Mouse (Mus musculus) midbrain, embryonic 11.5 days (tissue): Measurements from ENCODE around the gene Ptpn6. TPM values are rescaled to one million over a fixed set of nuclear protein-coding genes. Genes with fewer than 3 reads are reported as not detected.

ENCODE experiments used
- ATAC-seq: fragments of 200-750 bp; cut with Nextera tagmentation; 2 replicates; pipeline ENCODE4 v1.8.0; 2017; ENCODE audit warnings: moderate TSS enrichment, moderate library complexity; ENCODE audit not compliant: low FRiP score
- DNase-seq: peaks from one replicate; pipeline ENCODE4 v3.0.0; 2015; ENCODE audit warnings: low spot score; ENCODE audit errors: missing footprints
- H3K27ac ChIP-seq: fragments of 300-500 bp; sonication (generic); 2 replicates; pipeline ENCODE4 v1.5.1; 2014; ENCODE audit warnings: low read depth, low read length
- H3K27me3 ChIP-seq: fragments of 300-500 bp; sonication (generic); 2 replicates; pipeline ENCODE4 v1.6.1; 2014; ENCODE audit warnings: mild to moderate bottlenecking, low read length, moderate library complexity, mixed read lengths; ENCODE audit not compliant: control insufficient read depth, insufficient read depth
- H3K36me3 ChIP-seq: fragments of 300-500 bp; sonication (generic); 2 replicates; pipeline ENCODE4 v1.6.1; 2014; ENCODE audit warnings: mild to moderate bottlenecking, low read length, moderate library complexity, mixed read lengths; ENCODE audit not compliant: control insufficient read depth, insufficient read depth
- H3K4me1 ChIP-seq: fragments of 300-500 bp; sonication (generic); 2 replicates; pipeline ENCODE4 v1.6.1; 2014; ENCODE audit warnings: low read length; ENCODE audit not compliant: control insufficient read depth, insufficient read depth
- H3K4me2 ChIP-seq: fragments of 300-500 bp; sonication (generic); 2 replicates; pipeline ENCODE4 v1.6.1; 2014; ENCODE audit warnings: mild to moderate bottlenecking, moderate library complexity
- H3K4me3 ChIP-seq: fragments of 300-500 bp; sonication (generic); 2 replicates; pipeline ENCODE4 v1.5.1; 2014; ENCODE audit warnings: low read depth, low read length
- H3K9ac ChIP-seq: fragments of 300-500 bp; sonication (generic); 2 replicates; pipeline ENCODE4 v1.6.1; 2014; ENCODE audit warnings: low read length
- H3K9me3 ChIP-seq: fragments of 300-500 bp; sonication (generic); 2 replicates; pipeline ENCODE4 v1.6.1; 2016; ENCODE audit warnings: low read length; ENCODE audit not compliant: control insufficient read depth
- WGBS: fragments of 180-500 bp; shearing (Covaris S2); extraction: QIAGEN DNeasy Blood & Tissue Kit; methylation state at CpG from one replicate; pipeline ENCODE4 v1.1.7; 2014; 5-methylcytosine and 5-hydroxymethylcytosine counted together
- polyA plus RNA-seq: library from polyadenylated mRNA; unstranded; fragments of >200 nt; fragmentation: Nextera tagmentation; extraction: Ambion mirVana; gene quantifications from 2 replicates; pipeline ENCODE4 v1.2.1, GENCODE M21; 2014

Gene Ptpn6
- polyA plus RNA-seq, 1 experiment from 2014 or later, result 5.1 TPM

- H3K9me3 ChIP-seq, result no peaks in the 10 kb centered on the region
- DNase-seq, result no peak
- H3K27ac ChIP-seq, result no peak overlapping the region
- 93% methylated on average over 7 of the region's 7 CpGs for WGBS
- no peak for ATAC-seq
- H3K4me2 ChIP-seq, result peak overlapping the region; percentile 98
- no peak overlapping the region for H3K9ac ChIP-seq
- H3K4me1 ChIP-seq, result peaks cover 17% of the 10 kb centered on the region
- H3K36me3 ChIP-seq, result peaks cover 20% of the 10 kb centered on the region
- no peak overlapping the region for H3K4me3 ChIP-seq
- no peaks in the 10 kb centered on the region for H3K27me3 ChIP-seq
These were observed 8.4 kb upstream of the Ptpn6 start for GRCm38 (mm10) chr6:124746654-124747632.

- H3K4me2 ChIP-seq, result peak overlapping the region; percentile 98
- ATAC-seq, result peak; percentile 6; the same call in 1 of the 2 replicates
- peak overlapping the region; percentile 86 for H3K9ac ChIP-seq
- peaks cover 20% of the 10 kb centered on the region for H3K36me3 ChIP-seq
- 20% methylated on average over 8 of the region's 8 CpGs for WGBS
- peak overlapping the region; percentile 85 for H3K27ac ChIP-seq
- no peaks in the 10 kb centered on the region for H3K27me3 ChIP-seq
- peaks cover 22% of the 10 kb centered on the region for H3K4me1 ChIP-seq
- peak overlapping the region; percentile 57 for H3K4me3 ChIP-seq
- H3K9me3 ChIP-seq, result no peaks in the 10 kb centered on the region
- DNase-seq, result no peak
These were observed 7.7 kb upstream of the Ptpn6 start for GRCm38 (mm10) chr6:124746296-124746605.

- Histone ChIP-seq H3K36me3 (peaks cover 20% of the 10 kb centered on the region), H3K4me2 (peak overlapping the region; percentile 98), H3K9ac (peak overlapping the region; percentile 86), H3K4me3 (peak overlapping the region; percentile 57), H3K27me3 (no peaks in the 10 kb centered on the region), H3K4me1 (peaks cover 22% of the 10 kb centered on the region), H3K9me3 (no peaks in the 10 kb centered on the region), H3K27ac (peak overlapping the region; percentile 85)
- peak; percentile 99 for DNase-seq
- under 1% methylated on average over 79 of the region's 85 CpGs for WGBS
- peak; percentile 83 for ATAC-seq
These were observed 7.2 kb upstream of the Ptpn6 start for GRCm38 (mm10) chr6:124745490-124746295.

- Histone ChIP-seq H3K4me3 (peak overlapping the region; percentile 57; the same call in 1 of the 2 replicates), H3K9me3 (no peaks in the 10 kb centered on the region), H3K27me3 (no peaks in the 10 kb centered on the region), H3K9ac (peak overlapping the region; percentile 86), H3K4me1 (peaks cover 26% of the 10 kb centered on the region), H3K4me2 (peak overlapping the region; percentile 98), H3K27ac (peak overlapping the region; percentile 44; the same call in 1 of the 2 replicates), H3K36me3 (peaks cover 20% of the 10 kb centered on the region)
- ATAC-seq (no peak; the same call in 1 of the 2 replicates), DNase-seq (no peak)
- 72% methylated on average over 26 of the region's 26 CpGs for WGBS
These were observed 6.3 kb upstream of the Ptpn6 start for GRCm38 (mm10) chr6:124744755-124745321.

- Histone ChIP-seq H3K4me3 (no peak overlapping the region), H3K27ac (no peak overlapping the region), H3K4me2 (no peak overlapping the region), H3K9ac (no peak overlapping the region), H3K27me3 (no peaks in the 10 kb centered on the region), H3K9me3 (no peaks in the 10 kb centered on the region), H3K4me1 (peaks cover 30% of the 10 kb centered on the region), H3K36me3 (peaks cover 15% of the 10 kb centered on the region)
- ATAC-seq (no peak), DNase-seq (no peak)
- 88% methylated on average over 8 of the region's 8 CpGs for WGBS
These were observed 5.1 kb upstream of the Ptpn6 start for GRCm38 (mm10) chr6:124743647-124744046.

- Histone ChIP-seq H3K36me3 (peaks cover 15% of the 10 kb centered on the region), H3K9ac (no peak overlapping the region), H3K9me3 (no peaks in the 10 kb centered on the region), H3K4me2 (no peak overlapping the region), H3K4me1 (peaks cover 33% of the 10 kb centered on the region), H3K27ac (no peak overlapping the region), H3K4me3 (no peak overlapping the region), H3K27me3 (no peaks in the 10 kb centered on the region)
- WGBS, result 94% methylated on average over 15 of the region's 15 CpGs
- DNase-seq, result no peak
- ATAC-seq, result no peak
These were observed 4.5 kb upstream of the Ptpn6 start for GRCm38 (mm10) chr6:124742839-124743514.

- H3K27ac ChIP-seq, result peak overlapping the region; percentile 99
- H3K27me3 ChIP-seq, result no peaks in the 10 kb centered on the region
- WGBS, result 69% methylated on average over 3 of the region's 3 CpGs
- DNase-seq (peak; percentile 90), ATAC-seq (no peak)
- H3K36me3 ChIP-seq, result peaks cover 8% of the 10 kb centered on the region; the same call in 1 of the 2 replicates
- peak overlapping the region; percentile 82 for H3K4me2 ChIP-seq
- peak overlapping the region; percentile 96 for H3K9ac ChIP-seq
- H3K4me3 ChIP-seq, result peak overlapping the region; percentile 56; the same call in 1 of the 2 replicates
- H3K9me3 ChIP-seq, result no peaks in the 10 kb centered on the region
- H3K4me1 ChIP-seq, result peaks cover 33% of the 10 kb centered on the region
These were observed 3.3 kb upstream of the Ptpn6 start for GRCm38 (mm10) chr6:124741842-124742241.
